Mouse (Mus musculus) liver (tissue): ENCODE data around the gene Tada3.

ENCODE experiments used
- DNase-seq: peaks from one replicate; pipeline ENCODE4 v3.0.0-alpha.2; 2020; ENCODE audit warnings: mixed read lengths

Tada3 gene

DNA sequence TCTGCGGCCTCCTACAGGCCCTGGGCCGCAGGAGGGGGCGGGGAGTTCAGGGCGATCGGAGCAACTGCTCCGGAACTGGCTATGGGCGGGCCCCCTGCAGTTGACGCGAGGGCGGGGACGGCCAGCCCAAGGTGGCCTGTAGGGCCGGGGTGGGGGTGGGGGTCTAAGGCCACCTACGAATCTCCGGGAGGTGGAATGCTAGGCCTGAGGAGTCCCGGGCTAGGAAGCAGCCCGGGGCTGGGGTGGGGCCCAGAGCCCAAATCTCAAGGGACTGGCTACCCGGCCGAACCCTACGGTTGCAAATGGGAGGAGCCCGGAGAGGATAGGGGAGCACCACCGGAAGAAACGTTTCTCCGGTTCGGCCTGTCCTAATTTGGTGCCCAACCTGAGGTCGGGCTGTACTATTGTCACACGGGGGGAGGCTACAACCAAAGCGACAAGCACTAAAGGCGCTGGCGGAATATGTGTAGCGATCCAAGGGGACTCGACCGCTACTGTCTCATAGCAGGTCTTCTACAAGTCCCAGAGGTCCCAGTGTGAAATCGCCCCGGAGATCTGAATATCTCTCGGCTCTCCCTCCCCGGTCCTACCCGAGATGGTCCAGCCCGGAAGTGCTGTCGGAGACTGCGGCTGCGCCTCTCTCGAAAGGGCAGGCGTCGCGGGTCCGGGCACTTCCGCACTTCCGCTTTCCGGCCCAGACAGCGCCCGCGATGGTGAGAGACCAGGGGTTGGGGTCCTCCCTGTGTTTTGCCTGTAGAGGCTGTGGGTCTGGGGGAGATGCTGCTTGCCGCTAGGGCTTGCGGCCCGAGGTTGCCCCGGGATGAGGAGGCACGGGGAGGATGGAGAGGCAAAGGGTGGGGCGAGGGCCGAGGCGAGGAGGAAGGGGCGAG lies at the start of gene Tada3, which contains the start of gene Arpc4:
Gene Tada3 (minus strand): TSS at position 388 of the 890 bp plus-strand sequence.
Gene Arpc4 (plus strand): TSS at position 620 of the 890 bp plus-strand sequence.
- peak; percentile 96 for DNase-seq

- peak; percentile 55 for DNase-seq
These were observed 49.7 kb upstream of the Tada3 start for GRCm38 (mm10) chr6:113427397-113427796.

- DNase-seq = no peak
These were observed 49.0 kb upstream of the Tada3 start for GRCm38 (mm10) chr6:113426696-113427095.

- DNase-seq = no peak
These were observed 46.5 kb upstream of the Tada3 start for GRCm38 (mm10) chr6:113424187-113424586.

GRCm38 (mm10) chr6:113423000-113423399 lies 45.3 kb upstream of the Tada3 start:
- DNase-seq = no peak

DNA sequence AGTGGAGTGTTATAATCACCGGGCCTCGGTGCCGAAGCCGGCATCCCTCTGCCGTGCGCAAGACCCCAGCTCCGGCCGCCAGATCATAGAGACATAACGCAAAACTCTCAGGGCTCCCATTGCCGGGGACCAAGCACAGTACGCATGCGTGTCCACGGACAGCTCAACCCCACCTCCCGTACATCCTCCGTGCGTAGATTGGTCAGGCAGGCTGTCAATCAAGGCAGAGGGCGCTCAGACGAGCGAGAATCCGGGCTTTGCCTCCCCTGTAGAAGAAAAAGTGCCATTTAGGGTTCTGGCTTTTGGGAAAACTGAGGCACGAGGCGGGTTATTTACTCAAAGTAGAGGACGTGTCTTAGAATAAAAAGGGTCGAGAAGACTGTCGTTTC lies 41.5 kb upstream of the Tada3 start, which contains the start of gene Rpusd3:
Gene Rpusd3 (minus strand): TSS at position 142 of the 389 bp plus-strand sequence.
- peak; percentile 99 for DNase-seq

- peak; percentile 47 for DNase-seq
These were observed 40.9 kb upstream of the Tada3 start for GRCm38 (mm10) chr6:113418441-113419198.

DNA sequence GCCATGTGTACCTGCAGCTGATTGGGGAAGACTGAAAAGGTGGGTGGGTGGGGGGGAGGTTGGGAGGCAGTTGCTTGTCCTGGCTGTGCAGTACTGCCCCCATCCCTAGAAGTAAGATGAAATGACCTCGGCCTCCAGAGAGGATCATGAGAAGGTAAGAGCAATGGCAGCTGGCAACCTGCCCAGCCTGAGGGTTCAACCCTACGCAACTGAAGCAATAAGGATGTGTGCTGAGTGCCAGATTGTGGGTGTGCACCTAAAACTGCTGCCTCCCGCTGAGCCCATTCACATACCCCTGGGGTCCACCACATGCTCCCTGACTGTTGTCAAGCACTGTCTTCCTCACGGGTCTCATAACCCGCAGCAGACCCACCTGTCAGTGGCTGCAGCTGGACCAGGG lies 38.7 kb upstream of the Tada3 start:
- DNase-seq = no peak

DNA sequence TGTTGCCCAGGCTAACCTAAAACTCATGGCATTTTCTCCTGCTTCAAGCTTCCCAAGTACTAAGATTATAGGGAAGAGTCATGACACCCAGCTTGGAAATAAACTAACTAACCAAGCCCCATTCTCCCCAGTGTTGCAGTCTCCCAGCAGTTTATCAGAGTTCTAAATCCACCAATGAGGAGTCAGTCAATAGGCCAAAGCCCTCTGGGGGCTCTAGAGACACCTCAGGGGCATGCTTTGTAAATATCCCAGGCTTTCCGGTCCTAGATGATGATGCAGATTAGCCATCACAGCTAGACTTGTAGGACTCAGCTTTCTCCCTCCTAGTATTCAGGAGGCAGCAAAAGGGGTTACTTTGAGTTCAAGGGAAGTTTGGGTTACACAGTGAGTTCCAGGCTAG lies 32.3 kb upstream of the Tada3 start:
- no peak for DNase-seq

DNA sequence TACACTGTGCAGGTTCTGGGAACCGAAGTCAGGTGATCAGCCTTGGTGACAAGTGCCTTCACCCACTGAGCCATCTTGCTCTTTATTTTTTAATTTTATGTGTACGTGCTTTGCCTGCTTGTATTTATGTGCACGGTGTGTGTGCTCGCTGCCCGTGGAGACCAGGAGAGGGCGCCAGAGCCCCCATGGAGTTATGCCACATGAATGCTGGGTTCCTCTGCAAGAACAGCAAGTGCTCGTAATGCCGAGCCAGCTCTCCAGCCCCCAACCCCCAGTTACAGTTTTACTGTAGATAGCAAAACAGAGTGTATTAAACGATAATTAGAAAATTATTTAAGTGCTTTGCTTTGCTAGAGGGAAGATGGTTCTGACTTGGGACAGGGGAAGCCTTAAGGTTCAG lies 29.0 kb upstream of the Tada3 start:
- peak; percentile 29 for DNase-seq

DNA sequence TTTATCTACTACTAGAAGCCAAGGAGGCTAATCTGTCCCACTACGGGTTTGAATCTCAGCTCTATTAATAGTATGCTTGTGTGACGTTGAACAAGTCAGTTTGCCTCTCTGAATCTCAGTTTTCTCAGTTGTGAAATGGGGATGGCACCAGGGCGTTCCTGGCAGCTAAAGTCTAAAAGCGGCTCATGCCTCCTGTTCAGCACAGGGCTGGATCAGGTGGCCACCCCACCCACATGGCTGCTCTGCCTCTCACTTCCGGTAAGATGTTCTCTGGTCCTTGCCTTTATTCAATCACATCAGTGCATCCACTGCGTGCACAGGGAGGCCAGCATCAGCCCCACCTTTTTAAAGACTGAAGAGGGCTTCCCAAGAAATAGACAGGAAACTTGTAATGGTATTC lies 27.8 kb upstream of the Tada3 start:
- no peak for DNase-seq

DNA sequence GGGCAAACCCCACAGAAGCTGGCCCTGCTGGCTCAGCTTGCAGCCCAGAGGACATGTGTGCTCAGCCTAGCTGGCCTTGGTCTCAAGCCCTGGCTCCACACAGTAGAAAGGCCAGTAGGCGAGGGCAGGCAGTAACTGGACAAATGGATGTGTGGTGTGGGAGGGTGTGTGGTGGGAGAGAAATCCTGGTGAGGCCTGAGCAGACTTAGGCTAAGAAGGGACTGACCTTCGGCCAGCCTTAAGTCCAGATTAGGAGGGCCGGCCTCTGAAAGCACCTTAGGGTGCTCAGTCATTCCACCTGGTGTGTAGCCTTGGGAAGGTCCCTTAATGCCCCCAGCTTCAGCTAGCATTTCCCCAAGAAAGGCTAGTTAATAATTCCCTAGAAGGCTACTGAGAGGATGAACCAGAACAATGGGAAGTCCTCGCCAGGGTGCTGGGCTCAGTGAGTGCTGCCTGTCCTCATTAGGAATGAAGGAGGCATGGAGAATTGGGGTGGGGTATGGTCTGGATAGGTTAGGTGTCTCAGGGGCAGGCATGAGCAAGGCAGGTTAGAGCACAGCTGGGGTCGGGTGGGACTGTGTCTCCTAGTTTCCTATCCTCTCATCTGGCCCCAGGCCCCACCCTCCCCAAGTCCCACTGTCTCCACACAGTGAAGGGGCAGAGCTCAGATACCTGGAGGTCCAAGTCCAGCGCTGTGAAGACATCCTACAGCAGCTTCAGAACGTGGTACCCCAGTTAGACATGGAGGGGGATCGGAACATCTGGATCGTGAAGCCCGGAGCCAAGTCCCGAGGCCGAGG lies 27.2 kb upstream of the Tada3 start:
- no peak for DNase-seq

GRCm38 (mm10) chr6:113402094-113402493 lies 24.4 kb upstream of the Tada3 start:
- DNase-seq = no peak

DNA sequence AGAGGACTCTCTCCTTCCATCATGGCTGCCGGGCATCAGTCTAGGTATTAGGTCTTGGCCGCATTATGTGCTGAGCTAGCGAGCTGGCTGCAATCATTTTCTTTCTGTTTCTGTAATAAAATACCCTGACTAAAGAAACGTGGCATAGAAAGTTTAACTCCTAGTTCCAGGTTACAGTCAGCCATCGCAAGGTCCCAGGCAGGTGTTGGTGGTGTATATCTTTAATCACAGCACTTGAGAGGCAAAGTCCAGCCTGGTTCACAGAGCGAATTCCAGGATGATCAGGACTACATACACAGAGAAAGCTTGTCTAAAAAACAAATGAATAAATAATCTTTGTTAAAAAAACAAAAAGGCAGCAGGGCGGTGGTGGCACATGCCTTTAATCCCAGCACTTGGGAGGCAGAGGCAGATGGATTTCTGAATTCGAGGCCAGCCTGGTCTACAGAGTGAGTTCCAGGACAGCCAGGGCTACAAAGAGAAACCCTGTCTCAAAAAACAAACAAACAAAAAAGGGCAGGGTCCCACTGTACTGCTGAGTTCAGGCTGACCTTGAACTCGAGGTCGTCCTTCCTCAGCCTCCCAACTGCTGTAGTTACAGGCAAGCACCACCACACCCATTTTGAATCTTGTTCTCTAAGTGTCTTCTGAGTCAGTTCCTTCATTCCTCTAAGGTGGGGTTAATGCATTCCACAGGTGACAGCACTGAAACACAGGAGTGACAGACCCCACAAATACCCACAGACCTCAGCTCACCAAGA lies 18.8 kb upstream of the Tada3 start:
- no peak for DNase-seq

DNA sequence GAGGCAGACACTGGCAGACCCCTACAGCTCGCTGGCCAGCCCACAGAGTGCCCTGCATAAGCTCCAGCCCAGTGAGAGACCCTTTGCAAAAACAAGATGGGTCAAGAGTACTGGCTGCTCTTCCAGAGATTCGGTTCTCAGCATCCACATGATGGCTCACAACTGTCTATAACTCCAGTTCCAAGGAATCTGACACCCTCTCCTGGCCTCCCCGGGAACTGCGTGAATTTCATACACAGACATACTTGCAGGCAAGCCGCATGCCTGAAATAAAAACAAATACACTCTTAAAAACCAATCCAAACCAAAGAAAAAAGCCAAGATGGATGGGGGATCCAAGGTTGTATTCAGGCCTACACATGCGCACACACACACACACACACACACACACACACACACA lies 17.8 kb upstream of the Tada3 start:
- no peak for DNase-seq

GRCm38 (mm10) chr6:113394811-113395210 lies 17.1 kb upstream of the Tada3 start:
- no peak for DNase-seq

DNA sequence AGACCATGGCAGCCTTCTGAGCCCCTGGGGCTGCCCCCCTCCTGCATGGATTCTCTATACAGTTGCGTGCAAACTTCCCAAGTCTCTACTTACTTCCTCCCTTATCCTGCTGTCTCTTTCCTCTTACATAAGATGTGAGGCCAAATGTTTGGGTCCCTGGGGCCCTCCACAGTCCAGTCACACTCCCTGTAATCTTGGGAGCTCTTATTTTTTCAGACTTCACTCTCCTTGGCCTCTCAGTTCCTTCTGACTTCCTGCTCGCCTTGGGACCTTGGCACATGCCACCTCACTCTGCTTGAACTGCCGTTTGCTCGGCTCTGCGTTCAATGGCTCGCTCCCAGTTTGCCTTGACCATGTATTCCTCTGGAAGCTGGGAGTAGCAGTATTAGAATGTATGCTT lies 16.3 kb upstream of the Tada3 start:
- no peak for DNase-seq

DNA sequence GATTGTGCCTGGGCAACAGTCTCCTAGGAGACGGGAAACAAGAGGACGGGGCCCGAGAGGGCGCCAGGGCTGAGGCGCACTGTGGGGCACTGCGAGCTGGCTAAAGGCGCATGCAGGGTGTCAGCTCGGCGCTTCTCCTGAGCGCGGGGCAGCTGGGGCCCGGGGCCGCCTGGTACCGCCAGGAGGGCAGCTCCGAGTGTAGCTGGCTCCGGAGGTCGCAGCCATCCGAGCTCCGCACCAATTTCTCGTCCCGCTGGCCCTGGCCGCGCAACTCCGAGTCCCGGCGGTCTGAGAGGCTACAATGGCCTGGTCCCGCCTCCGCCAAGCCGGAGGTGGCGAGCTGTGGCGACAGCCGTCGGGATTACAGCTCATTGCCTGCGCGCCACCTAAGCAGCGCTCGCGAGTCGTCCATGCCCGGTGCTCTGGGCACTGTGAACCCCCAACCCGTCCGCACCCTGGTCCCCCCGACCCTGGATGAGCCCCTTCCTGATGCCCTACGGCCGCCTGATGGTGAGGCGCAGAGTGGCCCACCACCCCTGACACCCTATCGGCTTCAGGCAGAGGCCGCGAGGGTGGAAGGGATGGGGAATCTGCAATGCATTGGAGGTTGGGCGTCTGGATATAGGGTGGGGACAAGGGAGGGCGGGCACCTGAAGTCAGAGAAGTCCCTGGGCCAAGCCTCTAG lies 14.8 kb upstream of the Tada3 start:
- peak; percentile 28 for DNase-seq

DNA sequence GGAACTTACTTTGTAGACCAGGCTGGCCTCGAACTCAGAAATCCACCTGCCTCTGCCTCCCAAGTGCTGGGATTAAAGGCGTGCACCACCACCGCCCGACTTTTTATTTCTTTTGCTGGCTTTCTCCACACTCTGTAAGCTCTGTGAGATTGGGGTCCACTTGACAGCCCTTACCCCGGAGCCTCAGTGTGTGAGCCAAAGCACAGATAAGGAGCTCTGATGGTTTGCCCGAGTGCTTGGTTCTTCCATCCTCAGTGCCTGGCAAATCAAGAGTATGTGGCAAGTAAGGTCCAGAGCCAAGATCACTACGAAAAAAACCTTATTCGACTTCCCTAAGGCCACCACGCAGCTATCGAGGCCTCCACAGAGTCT lies 14.3 kb upstream of the Tada3 start:
- DNase-seq = no peak

- DNase-seq = no peak
These were observed 13.0 kb upstream of the Tada3 start for GRCm38 (mm10) chr6:113390715-113391114.

DNA sequence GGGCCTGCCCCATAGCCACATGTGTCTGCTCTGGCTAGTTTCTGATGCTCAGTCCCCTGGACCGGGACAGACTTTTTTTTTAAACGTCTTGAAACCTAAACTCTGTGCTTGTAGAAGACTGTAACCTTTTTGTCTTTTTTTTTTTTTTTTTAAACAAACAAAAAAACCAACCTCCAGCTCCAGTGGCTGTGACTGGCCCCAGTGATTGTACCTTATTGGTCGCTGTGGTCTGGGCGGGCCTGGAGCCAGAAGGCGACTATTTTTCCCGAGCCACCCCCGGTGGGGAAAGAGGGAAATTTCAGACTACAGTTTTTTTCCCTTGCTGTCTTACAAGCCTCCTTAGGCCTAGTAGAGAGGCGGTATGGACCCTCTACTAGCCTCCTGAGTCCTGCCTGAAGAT lies 11.3 kb upstream of the Tada3 start, which contains the start of gene Ttll3:
Gene Ttll3 (plus strand): TSS at position 301 of the 400 bp plus-strand sequence.
- DNase-seq = no peak

GRCm38 (mm10) chr6:113386025-113386424 lies 8.3 kb upstream of the Tada3 start:
- no peak for DNase-seq
